Mouse (Mus musculus) telencephalon, adult 2 months (tissue): ENCODE measurements around the gene Rbp3.

Source experiments
- DNase-seq: peaks from one replicate; pipeline ENCODE4 v3.0.0-alpha.2; 2011; ENCODE audit warnings: low read depth, low spot score

Rbp3 gene

DNA sequence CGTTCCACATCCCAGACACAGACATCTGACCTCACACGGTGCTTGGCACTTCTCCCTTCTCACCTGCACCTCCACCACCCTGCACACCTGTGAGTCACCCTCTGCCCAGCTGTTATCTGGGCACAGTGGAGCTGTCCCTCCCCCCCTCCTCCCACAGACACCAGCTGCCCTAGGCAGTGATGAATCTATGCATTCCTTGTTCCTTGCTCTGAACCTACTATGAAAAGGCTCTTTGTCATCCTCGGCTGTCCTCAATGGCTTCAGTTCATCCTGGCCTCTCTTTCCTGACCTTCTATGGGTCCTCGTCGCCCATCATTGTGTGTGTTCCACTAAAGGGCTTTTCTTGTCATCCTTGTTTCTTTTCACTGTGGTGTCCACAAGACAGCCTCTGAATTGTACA, 20.9 kb downstream of the Rbp3 start:
- DNase-seq, result peak; percentile 63

DNA sequence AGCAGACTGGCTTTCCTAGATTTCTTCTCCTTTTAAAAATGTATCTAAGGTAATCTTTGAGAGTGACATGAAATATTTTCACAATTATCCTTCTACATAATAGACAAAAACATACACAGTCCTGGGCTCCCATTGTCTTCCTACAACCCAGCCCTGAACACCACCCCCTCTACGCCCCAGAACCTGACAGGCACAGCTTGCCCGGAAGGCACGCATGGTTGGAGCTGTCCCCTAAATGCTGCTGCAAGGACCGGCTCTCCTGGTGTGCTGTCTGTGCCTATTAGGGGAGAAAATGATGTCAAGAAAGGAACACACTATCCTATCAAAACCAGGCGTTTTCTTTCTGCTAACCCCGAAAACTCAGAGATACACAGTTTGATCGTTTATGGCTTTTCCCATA, 23.9 kb downstream of the Rbp3 start:
- no peak for DNase-seq

DNA sequence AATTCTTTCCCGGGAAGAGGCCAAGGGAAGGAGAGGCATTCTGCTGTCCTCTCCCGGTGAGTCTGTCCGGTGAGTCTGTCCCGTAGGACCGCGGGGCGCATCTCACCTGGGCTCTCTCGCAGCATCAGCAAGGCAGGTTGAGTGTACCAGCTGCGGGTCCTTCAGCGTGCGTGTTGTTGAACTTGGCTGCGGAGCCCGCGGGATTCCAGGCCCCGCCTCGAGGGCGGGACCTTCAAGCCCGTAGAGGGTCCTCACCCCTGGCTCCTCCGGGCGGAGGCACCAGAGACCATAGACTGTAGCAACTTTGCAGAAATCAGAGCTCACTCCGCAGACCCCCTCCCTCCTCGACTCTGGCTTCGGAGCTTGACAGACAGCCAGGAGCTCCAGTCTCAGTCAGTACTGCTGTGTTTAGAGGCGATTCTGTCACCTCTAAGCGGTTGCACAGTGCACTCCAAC, 24.8 kb downstream of the Rbp3 start, which contains the start of gene Zfp488:
TSS of gene Zfp488 (minus strand) at position 161 of the 456 bp plus-strand sequence.
- DNase-seq, result no peak

GRCm38 (mm10) chr14:33989201-33989600, 35.4 kb downstream of the Rbp3 start:
- no peak for DNase-seq

- DNase-seq, result no peak
Observed at GRCm38 (mm10) chr14:33991971-33992370, 38.2 kb downstream of the Rbp3 start.

DNA sequence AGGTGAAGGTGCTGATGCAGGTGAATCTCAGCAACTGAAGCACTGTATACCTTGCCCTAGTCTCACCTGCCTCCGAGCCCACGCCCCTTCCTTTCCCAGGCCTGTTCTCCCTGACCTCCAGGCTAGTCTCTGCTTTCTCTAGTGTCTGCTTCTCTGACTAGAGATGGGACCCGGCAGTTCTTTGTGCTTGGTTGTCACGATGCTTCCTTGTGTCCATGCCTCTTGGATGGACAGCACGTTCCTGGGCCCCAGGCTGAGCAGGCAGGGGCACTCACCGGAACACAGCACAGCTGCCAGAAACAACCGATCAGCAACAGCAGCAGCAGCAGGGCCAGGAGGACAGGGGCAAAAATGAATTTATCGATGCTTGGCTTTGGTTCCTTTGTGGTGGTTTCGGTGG, 39.2 kb downstream of the Rbp3 start:
- no peak for DNase-seq

- no peak for DNase-seq
Observed at GRCm38 (mm10) chr14:33993521-33994289, 39.9 kb downstream of the Rbp3 start.

- DNase-seq, result no peak
Observed at GRCm38 (mm10) chr14:33997427-33997826, 43.6 kb downstream of the Rbp3 start.

DNA sequence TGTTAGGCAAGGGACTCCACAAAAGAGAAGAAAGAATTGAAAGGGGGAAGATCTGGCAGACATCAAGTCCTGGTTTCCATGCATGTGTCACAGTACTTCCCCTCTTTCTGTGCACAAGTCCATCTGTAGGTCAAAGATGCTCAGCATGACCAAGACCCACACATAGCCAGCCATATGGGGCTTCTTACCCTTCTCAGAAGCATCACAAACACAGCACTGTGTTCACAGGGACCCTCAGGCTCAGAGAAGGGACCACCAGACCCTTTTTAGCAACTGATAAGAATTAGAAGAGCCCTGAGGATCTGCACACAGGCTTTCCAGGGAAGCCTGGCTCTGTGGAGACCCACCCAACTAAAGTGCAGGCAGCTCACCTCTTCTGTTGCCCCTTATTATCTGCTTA, 46.3 kb downstream of the Rbp3 start:
- no peak for DNase-seq

DNA sequence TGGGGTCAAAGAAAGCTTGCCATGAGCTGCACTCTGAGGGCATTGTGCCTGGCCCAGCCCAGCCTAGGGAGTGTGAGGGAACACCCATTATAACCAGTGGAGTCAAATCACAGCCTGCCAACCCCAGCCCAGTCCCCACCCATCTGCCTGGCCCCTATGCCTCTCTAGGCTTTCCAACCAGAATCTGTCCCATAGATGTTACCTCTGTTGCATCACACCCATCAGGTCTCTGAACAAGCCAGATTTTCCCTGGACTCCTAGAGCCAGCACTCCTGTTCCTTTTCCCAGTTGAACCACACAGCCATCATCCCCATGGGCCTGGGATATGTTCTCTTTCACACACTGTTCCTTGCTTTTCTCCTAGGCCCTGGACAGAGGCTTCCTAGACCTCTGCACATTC, 47.6 kb downstream of the Rbp3 start:
- no peak for DNase-seq

- DNase-seq, result no peak
Observed at GRCm38 (mm10) chr14:34002358-34002757, 48.6 kb downstream of the Rbp3 start.
